24 mouse cellular contexts compared by ENCODE assay signal in genomic region chr16:93207217-93207616, GRCm38 (mm10).
"Had no signal": no experiment of that assay in that cellular context is flagged by ENCODE, and none has a peak within 500 bp of the region (broad histone marks: within the 10 kb centered on the region; RNA-seq: fewer than 3 reads in every experiment).

No protein-coding gene starts in this region.

- H3K4me3 ChIP-seq: heart, embryonic 10.5 days; heart, embryonic 13.5 days; heart, embryonic 15.5 days; hindbrain, embryonic 13.5 days; hindbrain, embryonic 15.5 days; kidney, embryonic 15.5 days; limb, embryonic 13.5 days; limb, embryonic 15.5 days; liver, embryonic 12.5 days had no signal

- H3K9ac ChIP-seq: heart, embryonic 13.5 days; heart, embryonic 15.5 days; hindbrain, embryonic 13.5 days; hindbrain, embryonic 15.5 days; kidney, embryonic 15.5 days; limb, embryonic 13.5 days; limb, embryonic 15.5 days; liver, embryonic 12.5 days had no signal

- H3K27me3 ChIP-seq: heart, embryonic 15.5 days; hindbrain, embryonic 13.5 days; hindbrain, embryonic 15.5 days; limb, embryonic 15.5 days had no signal

- ATAC-seq: hindbrain, postnatal 0 days; liver, embryonic 12.5 days had no signal

- H3K36me3 ChIP-seq: heart, embryonic 10.5 days; heart, embryonic 13.5 days; heart, embryonic 15.5 days; hindbrain, embryonic 13.5 days; hindbrain, embryonic 15.5 days; kidney, embryonic 15.5 days; limb, embryonic 13.5 days; limb, embryonic 15.5 days; liver, embryonic 12.5 days had no signal

- H3K4me1 ChIP-seq: heart, embryonic 10.5 days; heart, embryonic 13.5 days; heart, embryonic 15.5 days; hindbrain, embryonic 13.5 days; hindbrain, embryonic 15.5 days; limb, embryonic 15.5 days had no signal

- H3K27ac ChIP-seq: heart, embryonic 10.5 days; heart, embryonic 13.5 days; heart, embryonic 15.5 days; hindbrain, embryonic 13.5 days; hindbrain, embryonic 15.5 days; hindbrain, postnatal 0 days; kidney, embryonic 15.5 days; kidney, postnatal 0 days; limb, embryonic 13.5 days; limb, embryonic 15.5 days; liver, embryonic 12.5 days had no signal

- H3K4me2 ChIP-seq: heart, embryonic 13.5 days; heart, embryonic 15.5 days; hindbrain, embryonic 13.5 days; hindbrain, embryonic 15.5 days; kidney, embryonic 15.5 days; limb, embryonic 13.5 days; limb, embryonic 15.5 days; liver, embryonic 12.5 days had no signal

- H3K9me3 ChIP-seq: heart, embryonic 10.5 days; heart, embryonic 13.5 days; heart, embryonic 15.5 days; hindbrain, embryonic 13.5 days; hindbrain, embryonic 15.5 days; kidney, embryonic 15.5 days; limb, embryonic 13.5 days; limb, embryonic 15.5 days; liver, embryonic 12.5 days had no signal

- DNase-seq: gastrocnemius, postnatal 14 days; gastrocnemius, postnatal 36 days; heart, adult 18-20 months; heart, postnatal 14 days; heart, postnatal 4 days; kidney, adult 11 months; kidney, adult 2 months; kidney, adult 9 months; kidney, postnatal 14 days; kidney, postnatal 36 days; layer of hippocampus, adult 9-11 months; layer of hippocampus, postnatal 36 days; left cerebral cortex, postnatal 4 days had no signal
